Mouse (Mus musculus): Measurements from ENCODE around the gene Faf2.
"Not testable (repeated sequence)": the region's sequence is repeated elsewhere in the genome, so short reads cannot be mapped to it uniquely, and the experiment has no call there.

Faf2 gene

GRCm38 (mm10) chr13:54603501-54603900 lies 18.1 kb upstream of the Faf2 start:
- in situ Hi-C loops (cut with MboI; ENCODE audit: low pct_unique_long_range_greater_than_20kb in 1 of 2, low sequenced_read_pairs in 2 of 2, unreplicated experiment in 1 of 2) = no loop called here

- in situ Hi-C loops (cut with MboI; ENCODE audit: low pct_unique_long_range_greater_than_20kb in 1 of 2, low sequenced_read_pairs in 2 of 2, unreplicated experiment in 1 of 2) = no loop called here
Observed at GRCm38 (mm10) chr13:54604221-54604620, 17.4 kb upstream of the Faf2 start.

- in situ Hi-C loops (cut with MboI; ENCODE audit: low pct_unique_long_range_greater_than_20kb in 1 of 2, low sequenced_read_pairs in 2 of 2, unreplicated experiment in 1 of 2) = no loop called here
Observed at GRCm38 (mm10) chr13:54605426-54605825, 16.2 kb upstream of the Faf2 start.

GRCm38 (mm10) chr13:54607204-54607603 lies 14.4 kb upstream of the Faf2 start:
- in situ Hi-C loops (cut with MboI; ENCODE audit: low pct_unique_long_range_greater_than_20kb in 1 of 2, low sequenced_read_pairs in 2 of 2, unreplicated experiment in 1 of 2) = no loop called here

- in situ Hi-C loops (cut with MboI; ENCODE audit: low pct_unique_long_range_greater_than_20kb in 1 of 2, low sequenced_read_pairs in 2 of 2, unreplicated experiment in 1 of 2) = no loop called here
Observed at GRCm38 (mm10) chr13:54608002-54608401, 13.6 kb upstream of the Faf2 start.

GRCm38 (mm10) chr13:54608666-54609065 lies 12.9 kb upstream of the Faf2 start:
- in situ Hi-C loops (cut with MboI; ENCODE audit: low pct_unique_long_range_greater_than_20kb in 1 of 2, low sequenced_read_pairs in 2 of 2, unreplicated experiment in 1 of 2) = no loop called here

GRCm38 (mm10) chr13:54609301-54609700 lies 12.3 kb upstream of the Faf2 start:
- in situ Hi-C loops (cut with MboI; ENCODE audit: low pct_unique_long_range_greater_than_20kb in 1 of 2, low sequenced_read_pairs in 2 of 2, unreplicated experiment in 1 of 2) = no loop called here

- in situ Hi-C loops (cut with MboI; ENCODE audit: low pct_unique_long_range_greater_than_20kb in 1 of 2, low sequenced_read_pairs in 2 of 2, unreplicated experiment in 1 of 2) = no loop called here
Observed at GRCm38 (mm10) chr13:54610613-54610971, 11.0 kb upstream of the Faf2 start.

- in situ Hi-C loops (cut with MboI; ENCODE audit: low pct_unique_long_range_greater_than_20kb in 1 of 2, low sequenced_read_pairs in 2 of 2, unreplicated experiment in 1 of 2) = no loop called here
Observed at GRCm38 (mm10) chr13:54610972-54611754, 10.4 kb upstream of the Faf2 start, which contains the start of gene Cltb. Cltb (minus strand) TSS chr13:54611344.

GRCm38 (mm10) chr13:54613141-54613540 lies 8.4 kb upstream of the Faf2 start:
- in situ Hi-C loops (cut with MboI; ENCODE audit: low pct_unique_long_range_greater_than_20kb in 1 of 2, low sequenced_read_pairs in 2 of 2, unreplicated experiment in 1 of 2) = not testable (repeated sequence)

GRCm38 (mm10) chr13:54616307-54616706 lies 5.3 kb upstream of the Faf2 start:
- in situ Hi-C loops (cut with MboI; ENCODE audit: low pct_unique_long_range_greater_than_20kb in 1 of 2, low sequenced_read_pairs in 2 of 2, unreplicated experiment in 1 of 2) = no loop called here

- in situ Hi-C loops (cut with MboI; ENCODE audit: low pct_unique_long_range_greater_than_20kb in 1 of 2, low sequenced_read_pairs in 2 of 2, unreplicated experiment in 1 of 2) = no loop called here
Observed at GRCm38 (mm10) chr13:54616998-54617397, 4.6 kb upstream of the Faf2 start.

GRCm38 (mm10) chr13:54621960-54622521 lies 457 bp downstream of the Faf2 start:
- in situ Hi-C loops (cut with MboI; ENCODE audit: low pct_unique_long_range_greater_than_20kb in 1 of 2, low sequenced_read_pairs in 2 of 2, unreplicated experiment in 1 of 2) = no loop called here

GRCm38 (mm10) chr13:54629128-54629527 lies 7.5 kb downstream of the Faf2 start:
- in situ Hi-C loops (cut with MboI; ENCODE audit: low pct_unique_long_range_greater_than_20kb in 1 of 2, low sequenced_read_pairs in 2 of 2, unreplicated experiment in 1 of 2) = no loop called here

GRCm38 (mm10) chr13:54632731-54633277 lies 11.2 kb downstream of the Faf2 start:
- in situ Hi-C loops (cut with MboI; ENCODE audit: low pct_unique_long_range_greater_than_20kb in 1 of 2, low sequenced_read_pairs in 2 of 2, unreplicated experiment in 1 of 2) = no loop called here

GRCm38 (mm10) chr13:54635011-54635410 lies 13.4 kb downstream of the Faf2 start:
- in situ Hi-C loops (cut with MboI; ENCODE audit: low pct_unique_long_range_greater_than_20kb in 1 of 2, low sequenced_read_pairs in 2 of 2, unreplicated experiment in 1 of 2) = no loop called here

GRCm38 (mm10) chr13:54650461-54650860 lies 28.9 kb downstream of the Faf2 start:
- in situ Hi-C loops (cut with MboI; ENCODE audit: low pct_unique_long_range_greater_than_20kb in 1 of 2, low sequenced_read_pairs in 2 of 2, unreplicated experiment in 1 of 2) = no loop called here

- in situ Hi-C loops (cut with MboI; ENCODE audit: low pct_unique_long_range_greater_than_20kb in 1 of 2, low sequenced_read_pairs in 2 of 2, unreplicated experiment in 1 of 2) = no loop called here
Observed at GRCm38 (mm10) chr13:54660877-54661276, 39.3 kb downstream of the Faf2 start.

- in situ Hi-C loops (cut with MboI; ENCODE audit: low pct_unique_long_range_greater_than_20kb in 1 of 2, low sequenced_read_pairs in 2 of 2, unreplicated experiment in 1 of 2) = no loop called here
Observed at GRCm38 (mm10) chr13:54661358-54661757, 39.8 kb downstream of the Faf2 start.

GRCm38 (mm10) chr13:54663999-54664398 lies 42.4 kb downstream of the Faf2 start:
- in situ Hi-C loops (cut with MboI; ENCODE audit: low pct_unique_long_range_greater_than_20kb in 1 of 2, low sequenced_read_pairs in 2 of 2, unreplicated experiment in 1 of 2) = no loop called here
